In the genomic region with DNA sequence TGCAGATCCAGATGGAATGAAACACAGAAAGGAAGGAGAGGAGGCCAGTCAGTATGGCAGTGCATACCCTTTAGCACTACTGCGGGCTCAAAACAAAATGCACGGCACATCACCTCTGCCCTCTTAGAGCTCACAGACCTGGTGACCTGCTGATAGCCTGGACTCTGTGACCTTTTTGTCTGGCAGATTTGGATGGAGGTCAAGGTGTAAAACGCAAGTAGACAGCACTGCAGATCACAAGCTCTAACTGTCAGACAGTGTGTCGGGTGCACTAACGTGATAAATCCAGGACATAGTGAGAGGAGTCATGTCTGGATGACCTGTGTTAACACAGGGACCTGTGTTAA, we compare ENCODE assay signal across 24 mouse cellular contexts. TPM values are rescaled to one million over a fixed set of nuclear protein-coding genes. Genes with fewer than 3 reads are reported as not detected.
DNase-seq lines count a peak whose midpoint lies in the region; ATAC-seq and TF ChIP-seq lines count a peak whose summit lies in the region.
"Had no signal": no experiment of that assay in that cellular context is flagged by ENCODE, and none has a peak within 500 bp of the region (broad histone marks: within the 10 kb centered on the region; RNA-seq: fewer than 3 reads in every experiment).

No protein-coding gene starts in this region.

- no peak for DNase-seq in forebrain, embryonic 10.5 days (ENCODE audit: extremely low spot score, low spot score)
- DNase-seq in liver, adult 2 months (ENCODE audit: extremely low read depth, low read depth, low spot score): peak; percentile 85
- no peak for DNase-seq in liver, embryonic 11.5 days (ENCODE audit: low spot score)
- DNase-seq in midbrain, postnatal 0 days (ENCODE audit: low spot score): no peak
- no peak for DNase-seq in left cerebral cortex, adult 8-10 months (ENCODE audit: low spot score in 2 of 2)
- no peak for DNase-seq in urinary bladder, postnatal 14 days (ENCODE audit: low spot score)
- DNase-seq: adrenal gland, postnatal 14 days; gastrocnemius, postnatal 14 days; heart, adult 2 months; heart, postnatal 36 days; kidney, adult 9 months; kidney, postnatal 25 days; layer of hippocampus, adult 9-11 months; right cerebral cortex, postnatal 14 days; thymus, postnatal 36 days had no signal

- H3K4me3 ChIP-seq in forebrain, embryonic 15.5 days: no peak overlapping the region
- no peak overlapping the region for H3K4me3 ChIP-seq in forebrain, embryonic 10.5 days
- H3K4me3 ChIP-seq in liver, adult 2 months (ENCODE audit: insufficient read depth, low read depth, low read length): no peak overlapping the region
- H3K4me3 ChIP-seq in liver, embryonic 11.5 days (ENCODE audit: low read depth, low read length): no peak overlapping the region
- H3K4me3 ChIP-seq in hindbrain, embryonic 16.5 days (ENCODE audit: low read length): no peak overlapping the region
- no peak overlapping the region for H3K4me3 ChIP-seq in midbrain, postnatal 0 days (ENCODE audit: low read depth, low read length)
- H3K4me3 ChIP-seq: embryonic facial prominence, embryonic 12.5 days; heart, adult 2 months; intestine, embryonic 15.5 days; neural tube, embryonic 12.5 days had no signal

- no peak for TF ChIP-seq CTCF in liver, adult 2 months (IDR thresholded peaks at IDR 0.05; ENCODE audit: low read depth, low read length)
- no peak for TF ChIP-seq CTCF in midbrain, postnatal 0 days (IDR thresholded peaks at IDR 0.05)

- no peaks in the 10 kb centered on the region for H3K36me3 ChIP-seq in forebrain, embryonic 15.5 days
- no peaks in the 10 kb centered on the region for H3K36me3 ChIP-seq in forebrain, embryonic 10.5 days (replicated peaks)
- no peaks in the 10 kb centered on the region for H3K36me3 ChIP-seq in liver, adult 2 months (ENCODE audit: control insufficient read depth, insufficient read depth, low read length)
- H3K36me3 ChIP-seq in liver, embryonic 11.5 days (ENCODE audit: control insufficient read depth, insufficient read depth, low read length): no peaks in the 10 kb centered on the region
- no peaks in the 10 kb centered on the region for H3K36me3 ChIP-seq in hindbrain, embryonic 16.5 days (ENCODE audit: control insufficient read depth, insufficient read depth, low read length)
- no peaks in the 10 kb centered on the region for H3K36me3 ChIP-seq in midbrain, postnatal 0 days (ENCODE audit: insufficient read depth, low read length)
- H3K36me3 ChIP-seq: embryonic facial prominence, embryonic 12.5 days; G1E; intestine, embryonic 15.5 days; neural tube, embryonic 12.5 days had no signal

- WGBS in forebrain, embryonic 15.5 days: 84% methylated on average over 5 of the region's 5 CpGs
- 84% methylated on average over 5 of the region's 5 CpGs for WGBS in forebrain, embryonic 10.5 days
- WGBS in liver, adult 2 months: 17% methylated on average over 5 of the region's 5 CpGs
- WGBS in liver, embryonic 11.5 days: 57% methylated on average over 5 of the region's 5 CpGs
- WGBS in hindbrain, embryonic 16.5 days: 62% methylated on average over 5 of the region's 5 CpGs
- WGBS in midbrain, postnatal 0 days: 51% methylated on average over 5 of the region's 5 CpGs

- no peaks in the 10 kb centered on the region for H3K79me2 ChIP-seq in liver, adult 2 months (ENCODE audit: control insufficient read depth, insufficient read depth, low read length)

- no peak overlapping the region for H3K9ac ChIP-seq in forebrain, embryonic 15.5 days (replicated peaks)
- H3K9ac ChIP-seq in liver, adult 2 months (ENCODE audit: low read depth, low read length): no peak overlapping the region
- H3K9ac ChIP-seq in liver, embryonic 11.5 days (ENCODE audit: low read depth, low read length): no peak overlapping the region
- H3K9ac ChIP-seq in hindbrain, embryonic 16.5 days (ENCODE audit: low read depth, low read length): no peak overlapping the region
- H3K9ac ChIP-seq in midbrain, postnatal 0 days (replicated peaks; ENCODE audit: low read length, poor library complexity, severe bottlenecking): no peak overlapping the region
- H3K9ac ChIP-seq: embryonic facial prominence, embryonic 12.5 days; intestine, embryonic 15.5 days; neural tube, embryonic 12.5 days had no signal

- peak overlapping the region; percentile 35 for H3K27ac ChIP-seq in forebrain, embryonic 15.5 days (replicated peaks)
- H3K27ac ChIP-seq in forebrain, embryonic 10.5 days: no peak overlapping the region
- no peak overlapping the region for H3K27ac ChIP-seq in liver, adult 2 months (replicated peaks; ENCODE audit: insufficient read depth, low read depth, low read length)
- no peak overlapping the region for H3K27ac ChIP-seq in liver, embryonic 11.5 days (ENCODE audit: low read depth, low read length)
- peak overlapping the region; percentile 61 for H3K27ac ChIP-seq in hindbrain, embryonic 16.5 days (ENCODE audit: low read depth, low read length)
- H3K27ac ChIP-seq in midbrain, postnatal 0 days (ENCODE audit: low read depth, low read length): peak overlapping the region; percentile 48
- H3K27ac ChIP-seq: embryonic facial prominence, embryonic 12.5 days; heart, adult 2 months; intestine, embryonic 15.5 days; neural tube, embryonic 12.5 days had no signal

- H3K4me1 ChIP-seq in forebrain, embryonic 15.5 days: peaks cover 19% of the 10 kb centered on the region
- peaks cover 22% of the 10 kb centered on the region for H3K4me1 ChIP-seq in forebrain, embryonic 10.5 days
- peaks cover 4% of the 10 kb centered on the region; the same call in 1 of the 2 replicates for H3K4me1 ChIP-seq in liver, adult 2 months (ENCODE audit: control insufficient read depth, insufficient read depth, low read length)
- no peaks in the 10 kb centered on the region for H3K4me1 ChIP-seq in liver, embryonic 11.5 days (replicated peaks; ENCODE audit: control insufficient read depth, insufficient read depth, low read length)
- H3K4me1 ChIP-seq in hindbrain, embryonic 16.5 days (ENCODE audit: control insufficient read depth, insufficient read depth, low read depth, low read length): peaks cover 18% of the 10 kb centered on the region
- H3K4me1 ChIP-seq in midbrain, postnatal 0 days (ENCODE audit: insufficient read depth, low read length): peaks cover 13% of the 10 kb centered on the region
- H3K4me1 ChIP-seq: embryonic facial prominence, embryonic 12.5 days; intestine, embryonic 15.5 days had no signal

- H3K9me3 ChIP-seq in forebrain, embryonic 15.5 days: no peaks in the 10 kb centered on the region
- no peaks in the 10 kb centered on the region; the same call in 1 of the 2 replicates for H3K9me3 ChIP-seq in forebrain, embryonic 10.5 days
- no peaks in the 10 kb centered on the region for H3K9me3 ChIP-seq in liver, embryonic 11.5 days (ENCODE audit: control insufficient read depth, low read length)
- H3K9me3 ChIP-seq in hindbrain, embryonic 16.5 days (ENCODE audit: control insufficient read depth, low read length): no peaks in the 10 kb centered on the region
- no peaks in the 10 kb centered on the region for H3K9me3 ChIP-seq in midbrain, postnatal 0 days (ENCODE audit: low read length)
- H3K9me3 ChIP-seq: embryonic facial prominence, embryonic 12.5 days; G1E; intestine, embryonic 15.5 days had no signal

- no peak for ATAC-seq in forebrain, embryonic 15.5 days (replicated peaks)
- ATAC-seq in liver, embryonic 11.5 days (replicated peaks; ENCODE audit: low FRiP score): no peak
- no peak; the same call in 1 of the 2 replicates for ATAC-seq in hindbrain, embryonic 16.5 days
- no peak for ATAC-seq in midbrain, postnatal 0 days (ENCODE audit: low FRiP score)
- ATAC-seq: activated CD4-positive, CD25-positive, alpha-beta regulatory T cell, adult 4 months; intestine, embryonic 15.5 days had no signal

- no peaks in the 10 kb centered on the region for H3K27me3 ChIP-seq in forebrain, embryonic 15.5 days
- no peaks in the 10 kb centered on the region for H3K27me3 ChIP-seq in forebrain, embryonic 10.5 days (ENCODE audit: poor library complexity, severe bottlenecking)
- H3K27me3 ChIP-seq in liver, adult 2 months (ENCODE audit: control insufficient read depth, insufficient read depth, low read length): no peaks in the 10 kb centered on the region
- H3K27me3 ChIP-seq in liver, embryonic 11.5 days (replicated peaks; ENCODE audit: control insufficient read depth, insufficient read depth, low read length): no peaks in the 10 kb centered on the region
- no peaks in the 10 kb centered on the region for H3K27me3 ChIP-seq in hindbrain, embryonic 16.5 days (replicated peaks; ENCODE audit: control insufficient read depth, insufficient read depth, low read length)
- H3K27me3 ChIP-seq in midbrain, postnatal 0 days (ENCODE audit: insufficient read depth, low read length): no peaks in the 10 kb centered on the region
- H3K27me3 ChIP-seq: embryonic facial prominence, embryonic 12.5 days; intestine, embryonic 15.5 days had no signal

- H3K4me2 ChIP-seq in forebrain, embryonic 15.5 days (replicated peaks): no peak overlapping the region
- H3K4me2 ChIP-seq in liver, embryonic 11.5 days: no peak overlapping the region
- H3K4me2 ChIP-seq in hindbrain, embryonic 16.5 days (ENCODE audit: low read length): no peak overlapping the region
- H3K4me2 ChIP-seq in midbrain, postnatal 0 days (ENCODE audit: low read depth, low read length, poor library complexity, severe bottlenecking): no peak overlapping the region
- H3K4me2 ChIP-seq: embryonic facial prominence, embryonic 12.5 days; intestine, embryonic 15.5 days; neural tube, embryonic 12.5 days had no signal

- TF ChIP-seq POLR2A in liver, adult 2 months (IDR thresholded peaks at IDR 0.05; ENCODE audit: extremely low read depth, insufficient read depth, low read length): no peak

RNA-seq across cellular contexts. Expression of a gene that starts 5.4 kb away (rescaled TPM):
- 4.4 and 4.6 TPM in 2 replicates for polyA plus RNA-seq in forebrain, embryonic 15.5 days (2015; fragmentation: Nextera tagmentation; extraction: Ambion mirVana)
- polyA plus RNA-seq in forebrain, embryonic 10.5 days (2016; fragmentation: Nextera tagmentation; extraction: Ambion mirVana): 0.30 and 0.87 TPM in 2 replicates
- not detected in 2 replicates for total RNA-seq in liver, adult 2 months (2014; rRNA removed)
- polyA plus RNA-seq in liver, adult 2 months (2012; rRNA removed): not detected in 2 replicates
- polyA plus RNA-seq in liver, embryonic 11.5 days (2014; fragmentation: Nextera tagmentation; extraction: Ambion mirVana): not detected in 2 replicates
- 7.5 and 9.5 TPM in 2 replicates for polyA plus RNA-seq in hindbrain, embryonic 16.5 days (2015; fragmentation: Nextera tagmentation; extraction: Ambion mirVana)
- 9.4 and 10.6 TPM in 2 replicates for total RNA-seq in midbrain, postnatal 0 days (2014; rRNA removed)
- 8.5 and 10.1 TPM in 2 replicates for polyA plus RNA-seq in midbrain, postnatal 0 days (2015; fragmentation: Nextera tagmentation; extraction: Ambion mirVana)
- 1 to 10 TPM; 5.6 to 9.6 (median 6.3) TPM for total RNA-seq in left cerebral cortex, adult 8-10 months (2022)
- total RNA-seq: heart, adult 2 months; heart, postnatal 36 days had no signal
- polyA plus RNA-seq: G1E; heart, adult 2 months had no signal

RNA-seq across cellular contexts. Expression of a gene that starts 28.8 kb away (rescaled TPM):
- polyA plus RNA-seq in forebrain, embryonic 15.5 days (2015; fragmentation: Nextera tagmentation; extraction: Ambion mirVana): 148 and 160 TPM in 2 replicates
- 126 and 132 TPM in 2 replicates for polyA plus RNA-seq in forebrain, embryonic 10.5 days (2016; fragmentation: Nextera tagmentation; extraction: Ambion mirVana)
- total RNA-seq in liver, adult 2 months (2014; rRNA removed): 39.1 and 41.1 TPM in 2 replicates
- 48.3 and 60.1 TPM in 2 replicates for polyA plus RNA-seq in liver, adult 2 months (2012; rRNA removed)
- polyA plus RNA-seq in liver, embryonic 11.5 days (2014; fragmentation: Nextera tagmentation; extraction: Ambion mirVana): 39.7 and 41.8 TPM in 2 replicates
- polyA plus RNA-seq in hindbrain, embryonic 16.5 days (2015; fragmentation: Nextera tagmentation; extraction: Ambion mirVana): 223 and 225 TPM in 2 replicates
- total RNA-seq in midbrain, postnatal 0 days (2014; rRNA removed): 312 and 376 TPM in 2 replicates
- 293 and 297 TPM in 2 replicates for polyA plus RNA-seq in midbrain, postnatal 0 days (2015; fragmentation: Nextera tagmentation; extraction: Ambion mirVana)
- total RNA-seq in left cerebral cortex, adult 8-10 months (2022): 100 to 1,000 TPM; 764 to 823 (median 782) TPM

RNA-seq across cellular contexts. Expression of a gene that starts 38.0 kb away (rescaled TPM):
- 0.15 and 0.17 TPM in 2 replicates for polyA plus RNA-seq in forebrain, embryonic 15.5 days (2015; fragmentation: Nextera tagmentation; extraction: Ambion mirVana)
- not detected in 2 replicates for polyA plus RNA-seq in forebrain, embryonic 10.5 days (2016; fragmentation: Nextera tagmentation; extraction: Ambion mirVana)
- 0.09 and 0.20 TPM in 2 replicates for total RNA-seq in liver, adult 2 months (2014; rRNA removed)
- polyA plus RNA-seq in liver, adult 2 months (2012; rRNA removed): 0.04 TPM in 1 of 2 replicates, not detected in the other
- not detected in 2 replicates for polyA plus RNA-seq in liver, embryonic 11.5 days (2014; fragmentation: Nextera tagmentation; extraction: Ambion mirVana)
- 0.21 TPM in 2 replicates for polyA plus RNA-seq in hindbrain, embryonic 16.5 days (2015; fragmentation: Nextera tagmentation; extraction: Ambion mirVana)
- 0.22 TPM in 1 of 2 replicates, not detected in the other for total RNA-seq in midbrain, postnatal 0 days (2014; rRNA removed)
- polyA plus RNA-seq in midbrain, postnatal 0 days (2015; fragmentation: Nextera tagmentation; extraction: Ambion mirVana): 0.10 and 0.19 TPM in 2 replicates
- under 1 TPM; 0.11 to 0.23 (median 0.21) TPM for total RNA-seq in left cerebral cortex, adult 8-10 months (2022)
- total RNA-seq: gastrocnemius, postnatal 14 days; heart, adult 2 months; heart, postnatal 36 days had no signal
- polyA plus RNA-seq: heart, adult 2 months; lung, embryonic 16.5 days; stomach, embryonic 14.5 days had no signal

Comparison
In these comparisons a context has a peak if more than half of its experiments do, and no peak if none do; other contexts are left out.
1. H3K27ac ChIP-seq: peak in forebrain, embryonic 15.5 days (single experiment), hindbrain, embryonic 16.5 days (single experiment) and midbrain, postnatal 0 days (single experiment); none in forebrain, embryonic 10.5 days (single experiment), liver, adult 2 months (single experiment) and liver, embryonic 11.5 days (single experiment).